Mouse (Mus musculus): ENCODE measurements at regions not wholly inside any gene's neighbourhood (a gene's known extent, or its start where the extent isn't known, plus 50 kb on each side); places are given as distances from the start of the nearest gene placed in this dataset.

- DNase-seq (ENCODE audit: extremely low spot score in 1 of 2, low spot score in 2 of 2): peak in 1 of 2 experiments; percentile 13
Measured at GRCm38 (mm10) chr19:15217387-15217786, 619.5 kb upstream of the Tle4 start.

GRCm38 (mm10) chr19:15214651-15215050 lies 616.8 kb upstream of the Tle4 start:
- intact Hi-C loops (cut with DNase I): loop anchor here (5.0 to 10.0 kb wide), 2 partner anchors 300 to 592 kb away; no protein-coding TSS in a partner anchor
- H3K27ac ChIP-seq: peak overlapping the region; percentile 40; the same call in 1 of the 2 replicates
- no peak for TF ChIP-seq CTCF (IDR thresholded peaks at IDR 0.05)
- DNase-seq (ENCODE audit: extremely low spot score in 1 of 2, low spot score in 2 of 2): no peak
- H3K4me3 ChIP-seq: no peak overlapping the region

More at GRCm38 (mm10) chr19:15217387-15217786, 619.5 kb upstream of the Tle4 start:
- no peak overlapping the region for H3K4me3 ChIP-seq
- no peak for TF ChIP-seq CTCF (IDR thresholded peaks at IDR 0.05)
- H3K27ac ChIP-seq: no peak overlapping the region
- intact Hi-C loops (cut with DNase I): loop anchor here (5.0 to 10.0 kb wide), 2 partner anchors 297 to 595 kb away; no protein-coding TSS in a partner anchor

GRCm38 (mm10) chr19:15212881-15213280 lies 615.0 kb upstream of the Tle4 start:
- no peak for DNase-seq (ENCODE audit: extremely low spot score in 1 of 2, low spot score in 2 of 2)
- TF ChIP-seq CTCF (IDR thresholded peaks at IDR 0.05): no peak
- intact Hi-C loops (cut with DNase I): loop anchor here (10.0 kb wide), 1 partner anchor 302 kb away; no protein-coding TSS in a partner anchor
- H3K4me3 ChIP-seq: no peak overlapping the region
- no peak overlapping the region for H3K27ac ChIP-seq

- no peak for TF ChIP-seq CTCF (IDR thresholded peaks at IDR 0.05)
- intact Hi-C loops (cut with DNase I): loop anchor here (10.0 kb wide), 1 partner anchor 602 kb away; no protein-coding TSS in a partner anchor
- no peak overlapping the region for H3K4me3 ChIP-seq
- H3K27ac ChIP-seq: peak overlapping the region; percentile 63; the same call in 1 of the 2 replicates
- DNase-seq (ENCODE audit: extremely low spot score in 1 of 2, low spot score in 2 of 2): no peak
Measured at GRCm38 (mm10) chr19:15203039-15203438, 605.2 kb upstream of the Tle4 start.

GRCm38 (mm10) chr19:15201262-15201661 lies 603.4 kb upstream of the Tle4 start:
- intact Hi-C loops (cut with DNase I): loop anchor here (10.0 kb wide), 1 partner anchor 604 kb away; no protein-coding TSS in a partner anchor
- H3K27ac ChIP-seq: no peak overlapping the region
- DNase-seq (ENCODE audit: extremely low spot score in 1 of 2, low spot score in 2 of 2): no peak

GRCm38 (mm10) chr19:15200792-15201191 lies 602.9 kb upstream of the Tle4 start:
- Histone ChIP-seq H3K4me3 (no peak overlapping the region), H3K27ac (no peak overlapping the region)
- no peak for DNase-seq (ENCODE audit: extremely low spot score in 1 of 2, low spot score in 2 of 2)
- TF ChIP-seq CTCF (IDR thresholded peaks at IDR 0.05): no peak
- intact Hi-C loops (cut with DNase I): loop anchor here (10.0 kb wide), 1 partner anchor 604 kb away; no protein-coding TSS in a partner anchor

More at GRCm38 (mm10) chr19:15201262-15201661, 603.4 kb upstream of the Tle4 start:
- no peak overlapping the region for H3K4me3 ChIP-seq
- TF ChIP-seq CTCF (IDR thresholded peaks at IDR 0.05): no peak

- H3K27ac ChIP-seq: no peak overlapping the region
- no peak for DNase-seq (ENCODE audit: extremely low spot score in 1 of 2, low spot score in 2 of 2)
- intact Hi-C loops (cut with DNase I): loop anchor here (10.0 kb wide), 1 partner anchor 604 kb away; no protein-coding TSS in a partner anchor
- no peak for TF ChIP-seq CTCF (IDR thresholded peaks at IDR 0.05)
- H3K4me3 ChIP-seq: no peak overlapping the region
Measured at GRCm38 (mm10) chr19:15200361-15200760, 602.5 kb upstream of the Tle4 start.

GRCm38 (mm10) chr19:15199692-15200091 lies 601.8 kb upstream of the Tle4 start:
- DNase-seq (ENCODE audit: extremely low spot score in 1 of 2, low spot score in 2 of 2): no peak
- no peak for TF ChIP-seq CTCF (IDR thresholded peaks at IDR 0.05)
- intact Hi-C loops (cut with DNase I): loop anchor here (10.0 kb wide), 1 partner anchor 605 kb away; no protein-coding TSS in a partner anchor
- H3K27ac ChIP-seq: no peak overlapping the region
- no peak overlapping the region for H3K4me3 ChIP-seq

GRCm38 (mm10) chr19:15175221-15175620 lies 577.4 kb upstream of the Tle4 start:
- DNase-seq (ENCODE audit: extremely low spot score in 1 of 2, low spot score in 2 of 2): no peak

GRCm38 (mm10) chr19:15173301-15173700 lies 575.5 kb upstream of the Tle4 start:
- DNase-seq (ENCODE audit: extremely low spot score in 1 of 2, low spot score in 2 of 2): no peak
- TF ChIP-seq CTCF (IDR thresholded peaks at IDR 0.05): no peak
- H3K27ac ChIP-seq: no peak overlapping the region; the same call in 1 of the 2 replicates
- intact Hi-C loops (cut with DNase I): no loop called here
- H3K4me3 ChIP-seq: no peak overlapping the region

More at GRCm38 (mm10) chr19:15175221-15175620, 577.4 kb upstream of the Tle4 start:
- H3K4me3 ChIP-seq: no peak overlapping the region
- no peak for TF ChIP-seq CTCF (IDR thresholded peaks at IDR 0.05)
- intact Hi-C loops (cut with DNase I): no loop called here
- peak overlapping the region; percentile 29; the same call in 1 of the 2 replicates for H3K27ac ChIP-seq

- TF ChIP-seq CTCF (IDR thresholded peaks at IDR 0.05): no peak
- no peak for DNase-seq (ENCODE audit: extremely low spot score in 1 of 2, low spot score in 2 of 2)
- H3K4me3 ChIP-seq: no peak overlapping the region
- no peak overlapping the region for H3K27ac ChIP-seq
- intact Hi-C loops (cut with DNase I): no loop called here
Measured at GRCm38 (mm10) chr19:15167184-15167583, 569.3 kb upstream of the Tle4 start.

GRCm38 (mm10) chr19:15160641-15161040 lies 562.8 kb upstream of the Tle4 start:
- intact Hi-C loops (cut with DNase I): no loop called here
- DNase-seq (ENCODE audit: extremely low spot score in 1 of 2, low spot score in 2 of 2): no peak
- TF ChIP-seq CTCF (IDR thresholded peaks at IDR 0.05): no peak
- Histone ChIP-seq H3K4me3 (no peak overlapping the region), H3K27ac (no peak overlapping the region)

GRCm38 (mm10) chr19:15158653-15159052 lies 560.8 kb upstream of the Tle4 start:
- no peak overlapping the region for H3K4me3 ChIP-seq
- TF ChIP-seq CTCF (IDR thresholded peaks at IDR 0.05): no peak
- no peak overlapping the region for H3K27ac ChIP-seq
- DNase-seq (ENCODE audit: extremely low spot score in 1 of 2, low spot score in 2 of 2): peak in 1 of 2 experiments; percentile 17
- intact Hi-C loops (cut with DNase I): no loop called here
